Mouse (Mus musculus) embryonic fibroblast, embryonic 13.5 days (primary cell): ENCODE data around the gene Fdxr. TPM values are rescaled to one million over a fixed set of nuclear protein-coding genes. Genes with fewer than 3 reads are reported as not detected.

Experiments
- H3K27ac ChIP-seq: 2 replicates; pipeline ENCODE4 v1.5.1; 2012; ENCODE audit warnings: low read length, control low read depth, inconsistent platforms; ENCODE audit not compliant: insufficient read depth
- H3K4me1 ChIP-seq: 2 replicates; pipeline ENCODE4 v1.6.1; 2011; ENCODE audit warnings: low read length; ENCODE audit not compliant: control insufficient read depth, insufficient read depth
- H3K4me3 ChIP-seq: 2 replicates; pipeline ENCODE4 v1.5.1; 2011; ENCODE audit warnings: mild to moderate bottlenecking, control low read depth, low read length; ENCODE audit not compliant: insufficient read depth
- CTCF ChIP-seq: IDR thresholded peaks from 2 replicates; pipeline ENCODE4 v1.5.1; 2011; ENCODE audit warnings: mild to moderate bottlenecking, control low read depth, low read length, moderate library complexity, borderline replicate concordance; ENCODE audit not compliant: insufficient read depth
- POLR2A ChIP-seq: IDR thresholded peaks from 2 replicates; pipeline ENCODE4 v1.6.1; 2011; ENCODE audit warnings: low read depth, mild to moderate bottlenecking, control low read depth, low read length, moderate library complexity
- polyA plus RNA-seq: library from polyadenylated mRNA; stranded (reverse); fragments of >200 nt; gene quantifications from 2 replicates; pipeline ENCODE4 v1.2.4, GENCODE M21; 2011; ENCODE audit warnings: low read depth; ENCODE audit not compliant: missing spikeins, insufficient read length

The Fdxr gene
- polyA plus RNA-seq, 1 experiment, result 6.4 TPM

- H3K27ac ChIP-seq, result no peak overlapping the region
- no peaks in the 10 kb centered on the region for H3K4me1 ChIP-seq
- no peak overlapping the region for H3K4me3 ChIP-seq
- TF ChIP-seq POLR2A (no peak), CTCF (no peak)
These were observed 14.1 kb upstream of the Fdxr start for GRCm38 (mm10) chr11:115290919-115291318.

- Histone ChIP-seq H3K4me3 (no peak overlapping the region), H3K27ac (no peak overlapping the region), H3K4me1 (no peaks in the 10 kb centered on the region)
- no peak for TF ChIP-seq CTCF
- no peak for TF ChIP-seq POLR2A
These were observed 13.5 kb upstream of the Fdxr start for GRCm38 (mm10) chr11:115290314-115290713.

- H3K27ac ChIP-seq, result no peak overlapping the region
- no peaks in the 10 kb centered on the region for H3K4me1 ChIP-seq
- no peak overlapping the region for H3K4me3 ChIP-seq
- TF ChIP-seq POLR2A, result no peak
- no peak for TF ChIP-seq CTCF
These were observed 13.0 kb upstream of the Fdxr start for GRCm38 (mm10) chr11:115289885-115290284.

- H3K27ac ChIP-seq, result no peak overlapping the region
- no peak overlapping the region for H3K4me3 ChIP-seq
- TF ChIP-seq POLR2A, result no peak
- no peak for TF ChIP-seq CTCF
- no peaks in the 10 kb centered on the region for H3K4me1 ChIP-seq
These were observed 11.5 kb upstream of the Fdxr start for GRCm38 (mm10) chr11:115288305-115288704.

GRCm38 (mm10) chr11:115287386-115287785, 10.5 kb upstream of the Fdxr start:
- TF ChIP-seq CTCF (no peak), POLR2A (no peak)
- Histone ChIP-seq H3K4me3 (no peak overlapping the region), H3K4me1 (no peaks in the 10 kb centered on the region), H3K27ac (no peak overlapping the region)

- Histone ChIP-seq H3K4me3 (no peak overlapping the region), H3K27ac (no peak overlapping the region), H3K4me1 (no peaks in the 10 kb centered on the region)
- TF ChIP-seq CTCF, result no peak
- TF ChIP-seq POLR2A, result no peak
These were observed 9.5 kb upstream of the Fdxr start for GRCm38 (mm10) chr11:115286201-115286993.

GRCm38 (mm10) chr11:115285282-115285681, 8.4 kb upstream of the Fdxr start:
- Histone ChIP-seq H3K27ac (no peak overlapping the region), H3K4me3 (no peak overlapping the region), H3K4me1 (no peaks in the 10 kb centered on the region)
- TF ChIP-seq CTCF, result no peak
- TF ChIP-seq POLR2A, result no peak

- no peak overlapping the region for H3K4me3 ChIP-seq
- TF ChIP-seq POLR2A, result no peak
- no peak for TF ChIP-seq CTCF
- no peak overlapping the region for H3K27ac ChIP-seq
- no peaks in the 10 kb centered on the region for H3K4me1 ChIP-seq
These were observed 7.2 kb upstream of the Fdxr start for GRCm38 (mm10) chr11:115283891-115284620.

GRCm38 (mm10) chr11:115283486-115283765, 6.6 kb upstream of the Fdxr start:
- Histone ChIP-seq H3K4me3 (no peak overlapping the region), H3K27ac (no peak overlapping the region), H3K4me1 (no peaks in the 10 kb centered on the region)
- TF ChIP-seq POLR2A, result no peak

GRCm38 (mm10) chr11:115282723-115283485, 6.1 kb upstream of the Fdxr start:
- H3K4me3 ChIP-seq, result no peak overlapping the region
- no peak overlapping the region for H3K27ac ChIP-seq
- no peaks in the 10 kb centered on the region for H3K4me1 ChIP-seq
- TF ChIP-seq CTCF, result no peak
- no peak for TF ChIP-seq POLR2A
